Mouse (Mus musculus): ENCODE data around the gene Mfsd14a.

Gene Mfsd14a

GRCm38 (mm10) chr3:116653278-116653945 lies 9.1 kb downstream of the Mfsd14a start:
- no peak for DNase-seq (ENCODE audit: low spot score in 2 of 2)

DNA sequence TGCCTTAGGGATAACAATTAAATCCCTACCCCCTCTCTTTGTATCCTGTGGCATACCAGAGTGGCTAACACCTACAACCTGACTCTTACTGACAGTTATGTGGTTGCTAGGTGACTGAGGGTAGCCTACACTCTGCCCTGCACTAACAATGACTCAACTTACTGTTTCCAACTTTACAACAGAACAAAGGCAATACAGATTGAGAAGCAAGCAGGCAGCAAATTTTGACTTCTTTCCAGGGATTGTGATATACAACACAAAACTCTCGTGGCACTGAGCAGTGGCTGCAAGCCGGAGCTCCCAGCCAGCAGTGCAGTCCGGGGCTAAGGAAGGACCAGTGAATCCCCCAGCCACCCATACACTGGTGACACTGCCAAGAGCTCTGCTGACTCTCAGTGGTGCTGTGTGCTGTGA lies 10.4 kb downstream of the Mfsd14a start:
- no peak for DNase-seq (ENCODE audit: low spot score in 2 of 2)

- no peak for DNase-seq (ENCODE audit: low spot score in 2 of 2)
These were observed 11.8 kb downstream of the Mfsd14a start for GRCm38 (mm10) chr3:116650698-116651097.

DNA sequence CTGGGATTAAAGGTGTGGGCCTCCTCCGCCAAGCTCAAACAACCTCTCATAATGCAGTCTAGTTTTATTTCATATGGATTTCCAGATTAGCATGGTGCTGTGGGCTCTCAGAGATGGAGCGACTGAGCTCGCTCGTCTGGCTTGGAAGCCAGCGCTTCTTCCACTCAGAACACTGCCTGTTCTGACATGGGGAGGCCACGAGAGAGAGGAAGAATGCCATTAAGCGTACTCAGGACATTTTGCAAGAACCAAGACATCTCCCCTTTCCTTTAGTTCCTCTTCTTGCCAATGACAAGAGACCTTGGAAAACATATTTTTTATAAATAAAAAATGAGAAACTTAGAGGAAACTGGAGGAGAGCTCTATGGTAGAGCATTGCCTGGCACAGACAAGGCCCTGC lies 13.7 kb downstream of the Mfsd14a start:
- no peak for DNase-seq (ENCODE audit: low spot score in 2 of 2)

DNA sequence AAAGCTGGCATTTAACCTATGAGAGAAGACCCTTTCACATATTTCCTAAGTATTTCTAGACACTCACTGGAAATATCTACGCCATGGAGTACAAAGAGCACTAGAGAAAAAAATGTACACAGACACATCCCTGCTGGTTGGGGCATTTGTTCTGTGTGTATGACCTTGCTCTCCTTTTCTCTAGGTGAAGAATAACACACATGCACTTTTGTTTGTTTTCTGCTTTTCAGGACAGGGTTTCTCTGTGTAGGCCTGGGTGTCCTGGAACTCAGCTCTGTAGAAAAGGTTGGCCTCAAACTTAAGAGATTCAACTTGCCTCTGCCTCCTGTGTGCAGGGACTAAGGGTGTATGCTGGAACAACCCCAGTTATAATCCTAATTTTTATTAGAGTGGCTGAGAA lies 16.1 kb downstream of the Mfsd14a start:
- DNase-seq (ENCODE audit: low spot score in 2 of 2) = no peak

GRCm38 (mm10) chr3:116642373-116642772 lies 20.1 kb downstream of the Mfsd14a start:
- DNase-seq (ENCODE audit: low spot score in 2 of 2) = no peak

DNA sequence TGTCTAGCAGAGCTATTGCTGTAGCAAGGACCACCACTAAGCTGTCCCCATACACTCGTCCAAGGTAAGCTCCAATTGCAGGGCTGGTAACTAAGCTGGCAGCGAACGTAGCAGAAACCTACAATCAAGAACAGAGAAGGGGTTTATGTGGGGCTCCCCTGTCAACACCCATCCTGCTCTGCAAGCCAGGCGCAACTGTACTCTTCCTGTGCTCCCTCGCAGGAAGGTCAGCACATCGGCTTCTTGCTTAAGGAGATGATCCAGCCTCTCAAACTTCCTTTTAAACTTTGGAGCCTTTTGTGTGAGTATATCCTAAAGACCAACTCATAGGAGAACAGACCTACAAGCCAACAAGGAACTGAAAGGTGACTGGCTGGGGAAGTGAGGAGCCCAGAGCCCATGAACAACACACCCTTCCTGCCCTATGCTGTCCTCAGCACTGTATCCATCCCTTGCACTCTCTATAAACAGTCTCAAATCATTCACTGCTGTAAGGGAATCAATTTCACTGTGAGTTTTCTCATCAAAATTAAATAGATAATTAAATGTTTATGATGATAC lies 20.6 kb downstream of the Mfsd14a start:
- DNase-seq (ENCODE audit: low spot score in 2 of 2) = no peak

DNA sequence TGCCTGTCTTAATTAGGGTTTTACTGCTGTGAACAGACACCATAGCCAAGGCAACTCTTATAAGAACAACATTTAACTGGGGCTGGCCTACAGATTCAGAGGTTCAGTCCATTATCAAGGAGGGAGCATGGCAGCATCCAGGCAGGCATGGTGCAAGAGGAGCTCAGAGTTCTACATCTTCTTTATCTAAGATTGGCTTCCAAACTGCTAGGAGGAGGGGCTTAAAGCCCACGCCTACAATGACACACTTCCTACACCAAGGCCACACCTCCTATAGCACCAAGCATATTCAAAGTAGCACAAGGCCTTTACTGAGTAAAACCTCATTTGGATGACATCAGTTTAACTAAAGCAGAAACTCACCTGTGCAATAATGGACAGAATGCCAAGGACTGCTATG lies 22.5 kb downstream of the Mfsd14a start:
- DNase-seq (ENCODE audit: low spot score in 2 of 2) = no peak

DNA sequence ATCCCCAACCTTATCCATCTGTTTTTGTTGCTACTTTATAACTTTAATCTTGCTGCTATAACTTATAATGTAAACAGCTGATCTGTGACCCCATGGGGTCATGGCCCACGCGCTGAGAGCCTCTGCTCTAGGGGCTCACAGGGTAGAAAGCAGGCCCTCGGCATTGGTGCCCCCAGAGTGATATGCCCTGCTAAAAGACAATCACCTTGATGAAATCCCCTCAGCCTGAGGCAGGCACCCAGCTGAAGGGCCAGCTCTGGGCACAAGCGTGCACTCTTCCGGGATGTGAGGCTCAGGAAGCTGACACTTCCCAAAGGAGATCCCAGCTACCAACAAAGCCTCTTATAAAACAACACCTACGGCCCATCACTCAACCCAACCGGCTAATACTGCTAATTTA lies 23.9 kb downstream of the Mfsd14a start:
- no peak for DNase-seq (ENCODE audit: low spot score in 2 of 2)

GRCm38 (mm10) chr3:116637693-116638476 lies 24.6 kb downstream of the Mfsd14a start:
- no peak for DNase-seq (ENCODE audit: low spot score in 2 of 2)

- no peak for DNase-seq (ENCODE audit: low spot score in 2 of 2)
These were observed 26.7 kb downstream of the Mfsd14a start for GRCm38 (mm10) chr3:116635799-116636198.

DNA sequence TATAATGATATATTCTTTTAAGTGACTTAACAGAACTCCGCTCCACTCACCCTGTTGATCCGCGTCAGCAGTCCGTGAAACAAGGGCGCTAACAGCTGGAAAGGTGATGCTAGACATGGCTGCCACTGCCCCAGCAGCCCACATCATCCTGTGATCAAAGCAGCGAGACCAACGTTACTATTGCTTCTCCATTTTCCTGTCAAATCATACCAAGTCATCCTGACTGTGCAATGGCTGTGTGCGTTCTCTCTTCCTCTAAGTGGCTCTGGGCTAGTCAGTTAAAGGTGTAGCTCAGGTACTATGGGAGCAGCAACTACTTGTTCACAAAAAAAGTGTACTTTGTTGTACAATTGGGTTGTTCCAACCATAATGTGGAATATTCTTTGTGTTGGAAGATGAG lies 27.6 kb downstream of the Mfsd14a start:
- no peak for DNase-seq (ENCODE audit: low spot score in 2 of 2)

GRCm38 (mm10) chr3:116634091-116634490 lies 28.4 kb downstream of the Mfsd14a start:
- no peak for DNase-seq (ENCODE audit: low spot score in 2 of 2)

GRCm38 (mm10) chr3:116632971-116633370 lies 29.5 kb downstream of the Mfsd14a start:
- DNase-seq (ENCODE audit: low spot score in 2 of 2) = no peak

DNA sequence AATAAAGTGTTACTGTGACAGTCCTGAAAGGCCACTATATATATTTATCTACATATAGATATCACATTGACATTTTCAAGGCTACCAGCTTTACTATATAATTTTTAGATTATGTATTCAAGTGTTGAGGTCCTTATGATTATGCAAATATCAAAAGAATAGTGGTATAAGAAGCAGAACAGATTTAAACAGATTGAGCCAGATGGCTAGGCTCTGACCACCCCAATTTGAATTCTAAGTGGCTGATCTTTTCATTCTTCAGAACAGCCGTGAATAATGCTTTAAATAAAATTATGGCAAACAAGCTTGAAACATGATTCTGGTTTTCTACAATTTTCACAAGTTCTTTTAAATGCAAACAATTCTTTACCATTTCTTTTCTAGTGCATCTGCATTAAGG lies 31.0 kb downstream of the Mfsd14a start:
- no peak for DNase-seq (ENCODE audit: low spot score in 2 of 2)

- DNase-seq (ENCODE audit: low spot score in 2 of 2) = no peak
These were observed 39.8 kb downstream of the Mfsd14a start for GRCm38 (mm10) chr3:116622641-116623040.

DNA sequence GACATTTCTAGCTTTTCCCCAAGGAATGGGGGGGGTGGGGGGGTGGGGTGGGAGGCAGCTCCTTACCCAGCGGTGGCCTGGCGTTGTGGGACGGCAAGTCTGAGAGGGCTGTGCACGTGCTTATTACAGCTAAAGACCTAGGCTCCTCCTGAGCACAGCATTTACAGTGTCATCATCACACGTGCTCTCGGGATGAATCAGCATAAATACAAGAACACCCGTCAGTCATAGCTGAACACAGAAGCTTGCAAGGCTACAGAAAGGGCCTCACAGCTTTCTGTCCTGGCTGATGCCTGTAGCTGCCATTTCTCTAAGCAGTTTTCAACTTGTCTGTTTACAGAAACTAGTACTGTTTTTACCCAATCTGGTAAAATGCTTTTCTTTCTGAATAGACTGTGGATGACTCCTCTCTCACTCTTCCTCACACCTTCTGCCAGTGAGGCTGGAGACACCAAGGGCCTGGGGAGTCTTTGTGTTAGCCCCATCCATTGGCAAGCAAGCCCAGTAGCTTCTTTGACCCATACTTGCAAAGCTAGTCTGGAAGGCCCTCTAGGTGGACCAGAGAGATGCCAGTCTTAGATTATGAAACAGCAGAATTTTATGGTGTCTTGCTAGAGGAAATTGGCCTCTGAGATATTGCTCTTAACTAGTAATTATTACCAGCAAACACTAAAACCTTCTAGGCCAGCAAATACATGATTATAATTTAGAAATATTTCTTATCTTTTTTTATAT lies 41.7 kb downstream of the Mfsd14a start:
- no peak for DNase-seq (ENCODE audit: low spot score in 2 of 2)

DNA sequence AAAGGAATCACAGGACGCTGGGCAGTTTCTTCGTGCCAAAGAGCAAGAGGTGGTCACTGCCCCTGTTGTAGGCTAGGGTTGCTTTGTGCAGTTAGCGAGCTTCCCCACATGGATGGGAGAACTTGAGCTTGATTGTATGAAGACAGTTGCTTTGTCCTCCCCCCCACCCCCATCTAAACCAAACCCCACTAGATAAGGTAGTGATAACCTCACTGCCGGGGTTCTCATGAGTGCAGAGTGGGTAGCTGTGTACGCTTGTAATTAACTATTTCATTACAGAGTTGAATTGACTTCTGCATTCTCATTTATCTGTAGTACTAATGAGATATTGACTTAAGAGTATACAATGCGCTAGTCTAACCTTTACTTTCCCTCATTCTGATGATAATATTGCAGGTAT lies 43.6 kb downstream of the Mfsd14a start:
- no peak for DNase-seq (ENCODE audit: low spot score in 2 of 2)

DNA sequence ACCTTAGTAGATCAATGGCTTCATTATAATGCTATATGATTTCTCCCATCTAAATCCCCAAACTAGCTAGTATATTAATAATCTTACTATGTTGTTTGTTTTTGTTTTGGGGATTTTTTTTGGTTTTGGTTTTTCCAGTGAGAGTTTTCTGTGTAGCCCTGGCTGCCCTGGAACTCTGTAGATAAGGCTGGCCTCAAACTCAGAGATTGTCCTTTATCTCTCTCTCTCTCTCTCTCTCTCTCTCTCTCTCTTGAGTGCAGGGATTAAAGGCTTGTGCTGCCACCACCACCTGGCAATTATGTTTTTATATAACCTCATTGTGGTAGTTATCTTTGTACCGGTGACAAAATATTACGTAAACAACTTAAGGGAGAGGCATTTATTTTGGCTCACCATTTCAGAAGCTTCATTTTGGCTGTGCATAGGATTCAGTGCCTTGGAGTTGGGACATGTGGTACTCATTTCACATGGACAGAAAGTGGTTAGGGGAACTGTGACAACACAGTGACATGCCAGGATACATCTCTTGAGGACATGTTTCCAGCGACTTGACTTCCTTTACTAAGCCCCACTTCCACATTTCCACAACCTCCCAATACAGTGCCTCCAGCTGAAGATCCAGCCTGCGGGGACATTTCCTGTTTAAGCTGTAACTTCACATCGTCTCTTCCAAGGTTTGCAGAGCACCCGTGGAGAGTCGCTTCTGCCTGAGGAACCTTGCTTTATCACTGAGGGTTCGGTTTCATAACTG lies 47.0 kb downstream of the Mfsd14a start:
- DNase-seq (ENCODE audit: low spot score in 2 of 2) = no peak

GRCm38 (mm10) chr3:116614295-116614892 lies 48.1 kb downstream of the Mfsd14a start, which contains the start of gene Trmt13:
Gene Trmt13 (minus strand): TSS chr3:116614587.
- no peak for DNase-seq (ENCODE audit: low spot score in 2 of 2)

- DNase-seq (ENCODE audit: low spot score in 2 of 2) = no peak
These were observed 57.9 kb downstream of the Mfsd14a start for GRCm38 (mm10) chr3:116604570-116604969.

Data from frontal cortex, postnatal 14 days (tissue).